Mouse (Mus musculus) bone marrow, adult 2 months (tissue): ENCODE measurements around the gene Gsk3a. TPM values are rescaled to one million over a fixed set of nuclear protein-coding genes. Genes with fewer than 3 reads are reported as not detected.

Experiments
- H3K27ac ChIP-seq: fragments of 200-500 bp; 2 replicates; pipeline ENCODE4 v1.5.1; 2012; ENCODE audit warnings: low read depth, mild to moderate bottlenecking, control low read depth, inconsistent platforms, low read length; ENCODE audit not compliant: control insufficient read depth, poor library complexity, insufficient read depth
- H3K4me1 ChIP-seq: fragments of 200-500 bp; 2 replicates; pipeline ENCODE4 v1.6.1; 2011; ENCODE audit warnings: low read length; ENCODE audit not compliant: control insufficient read depth, insufficient read depth
- H3K4me3 ChIP-seq: fragments of 200-500 bp; replicated peaks from 2 replicates; pipeline ENCODE3; 2011; ENCODE audit warnings: mild to moderate bottlenecking, low read depth, low read length, control low read depth; ENCODE audit not compliant: control insufficient read depth
- CTCF ChIP-seq: fragments of 200-500 bp; IDR thresholded peaks from 2 replicates; pipeline ENCODE4 v1.5.1; 2011; ENCODE audit warnings: low read length, control low read depth; ENCODE audit not compliant: control insufficient read depth, insufficient read depth
- POLR2A ChIP-seq: fragments of 200-500 bp; IDR thresholded peaks from 2 replicates; pipeline ENCODE4 v1.6.1; 2011; ENCODE audit warnings: low read depth, mild to moderate bottlenecking, control low read depth, low read length, borderline replicate concordance; ENCODE audit not compliant: control insufficient read depth
- WGBS: fragments of 180-500 bp; shearing (Covaris S2); methylation state at CpG from one replicate; pipeline ENCODE4 v1.1.7; 2018; 5-methylcytosine and 5-hydroxymethylcytosine counted together
- polyA plus RNA-seq: library from polyadenylated mRNA; stranded (reverse); fragments of >200 nt; gene quantifications from 2 replicates; pipeline ENCODE4 v1.2.4, GENCODE M21; 2011; ENCODE audit warnings: low replicate concordance; ENCODE audit not compliant: missing spikeins, insufficient read depth, insufficient read length

Gene Gsk3a
- polyA plus RNA-seq, 1 experiment: 56.8 TPM

- Histone ChIP-seq H3K27ac (no peak overlapping the region), H3K4me1 (no peaks in the 10 kb centered on the region; the same call in 1 of the 2 replicates), H3K4me3 (no peak overlapping the region)
- 33% methylated on average over 9 of the region's 9 CpGs for WGBS
- TF ChIP-seq POLR2A (no peak), CTCF (no peak)
These were observed 41.5 kb downstream of the Gsk3a start for GRCm38 (mm10) chr7:25196107-25196506.

- H3K4me3 ChIP-seq: no peak overlapping the region
- H3K27ac ChIP-seq: no peak overlapping the region
- TF ChIP-seq CTCF (no peak), POLR2A (no peak)
- H3K4me1 ChIP-seq: no peaks in the 10 kb centered on the region; the same call in 1 of the 2 replicates
- 87% methylated on average over 3 of the region's 3 CpGs for WGBS
These were observed 42.5 kb downstream of the Gsk3a start for GRCm38 (mm10) chr7:25195148-25195547.

GRCm38 (mm10) chr7:25192110-25192509 lies 45.5 kb downstream of the Gsk3a start:
- no peaks in the 10 kb centered on the region; the same call in 1 of the 2 replicates for H3K4me1 ChIP-seq
- no peak overlapping the region for H3K4me3 ChIP-seq
- TF ChIP-seq CTCF (no peak), POLR2A (no peak)
- H3K27ac ChIP-seq: no peak overlapping the region
- 89% methylated on average over 8 of the region's 8 CpGs for WGBS

GRCm38 (mm10) chr7:25190806-25191205 lies 46.8 kb downstream of the Gsk3a start:
- 70% methylated on average over 11 of the region's 11 CpGs for WGBS
- Histone ChIP-seq H3K4me3 (no peak overlapping the region), H3K27ac (no peak overlapping the region), H3K4me1 (no peaks in the 10 kb centered on the region)
- TF ChIP-seq POLR2A (no peak), CTCF (no peak)

GRCm38 (mm10) chr7:25187662-25188650 lies 49.7 kb downstream of the Gsk3a start:
- 45% methylated on average over 21 of the region's 21 CpGs for WGBS
- peak; percentile 100 for TF ChIP-seq CTCF
- TF ChIP-seq POLR2A: peak; percentile 26; the same call in 1 of the 2 replicates
- Histone ChIP-seq H3K4me3 (no peak overlapping the region), H3K27ac (no peak overlapping the region), H3K4me1 (no peaks in the 10 kb centered on the region)

GRCm38 (mm10) chr7:25184091-25184490 lies 53.6 kb downstream of the Gsk3a start:
- TF ChIP-seq POLR2A (no peak), CTCF (no peak)
- WGBS: 58% methylated on average over 6 of the region's 6 CpGs
- H3K4me3 ChIP-seq: no peak overlapping the region
- no peaks in the 10 kb centered on the region; the same call in 1 of the 2 replicates for H3K4me1 ChIP-seq
- H3K27ac ChIP-seq: no peak overlapping the region

- WGBS: 4% methylated on average over 21 of the region's 21 CpGs
- no peaks in the 10 kb centered on the region; the same call in 1 of the 2 replicates for H3K4me1 ChIP-seq
- peak overlapping the region; percentile 21 for H3K4me3 ChIP-seq
- H3K27ac ChIP-seq: no peak overlapping the region
- TF ChIP-seq CTCF (no peak), POLR2A (no peak)
These were observed 55.8 kb downstream of the Gsk3a start for GRCm38 (mm10) chr7:25181814-25182213.

- Histone ChIP-seq H3K27ac (no peak overlapping the region), H3K4me3 (no peak overlapping the region), H3K4me1 (no peaks in the 10 kb centered on the region; the same call in 1 of the 2 replicates)
- 2% methylated on average over 15 of the region's 15 CpGs for WGBS
- TF ChIP-seq CTCF (peak; percentile 84), POLR2A (no peak)
These were observed 56.3 kb downstream of the Gsk3a start for GRCm38 (mm10) chr7:25181331-25181790.
